Comparison of ENCODE assay signal across 13 mouse cellular contexts in genomic region chr4:82393021-82393420, GRCm38 (mm10).
DNase-seq lines count a peak whose midpoint lies in the region; ATAC-seq lines count a peak whose summit lies in the region.
"Had no signal": no experiment of that assay in that cellular context is flagged by ENCODE, and none has a peak within 500 bp of the region (broad histone marks: within the 10 kb centered on the region; RNA-seq: fewer than 3 reads in every experiment).

No protein-coding gene starts in this region.

- H3K4me2 ChIP-seq in heart, embryonic 11.5 days: no peak overlapping the region
- no peak overlapping the region for H3K4me2 ChIP-seq in midbrain, embryonic 12.5 days (replicated peaks)
- H3K4me2 ChIP-seq in midbrain, embryonic 16.5 days (ENCODE audit: low read length): no peak overlapping the region
- H3K4me2 ChIP-seq in stomach, embryonic 15.5 days: no peak overlapping the region
- H3K4me2 ChIP-seq: hindbrain, embryonic 15.5 days; limb, embryonic 13.5 days; midbrain, embryonic 15.5 days had no signal

- 60% methylated on average over 4 of the region's 4 CpGs for WGBS in heart, embryonic 11.5 days (ENCODE audit: insufficient replicate concordance)
- 79% methylated on average over 4 of the region's 4 CpGs for WGBS in midbrain, embryonic 12.5 days
- 82% methylated on average over 4 of the region's 4 CpGs for WGBS in midbrain, embryonic 16.5 days
- 64% methylated on average over 4 of the region's 4 CpGs for WGBS in stomach, embryonic 15.5 days

- H3K36me3 ChIP-seq in heart, embryonic 11.5 days (ENCODE audit: control insufficient read depth, insufficient read depth, low read length): no peaks in the 10 kb centered on the region
- H3K36me3 ChIP-seq in midbrain, embryonic 12.5 days: no peaks in the 10 kb centered on the region
- H3K36me3 ChIP-seq in midbrain, embryonic 16.5 days (ENCODE audit: control insufficient read depth, insufficient read depth, low read length): no peaks in the 10 kb centered on the region
- no peaks in the 10 kb centered on the region for H3K36me3 ChIP-seq in stomach, embryonic 15.5 days
- H3K36me3 ChIP-seq: G1E; hindbrain, embryonic 15.5 days; midbrain, embryonic 15.5 days had no signal

- H3K9me3 ChIP-seq in heart, embryonic 11.5 days (replicated peaks; ENCODE audit: control insufficient read depth, low read length): no peaks in the 10 kb centered on the region
- no peaks in the 10 kb centered on the region for H3K9me3 ChIP-seq in midbrain, embryonic 12.5 days
- H3K9me3 ChIP-seq in midbrain, embryonic 16.5 days (replicated peaks; ENCODE audit: control insufficient read depth, low read length, poor library complexity, severe bottlenecking): no peaks in the 10 kb centered on the region
- no peaks in the 10 kb centered on the region for H3K9me3 ChIP-seq in stomach, embryonic 15.5 days
- H3K9me3 ChIP-seq: hindbrain, embryonic 15.5 days; limb, embryonic 13.5 days; midbrain, embryonic 15.5 days had no signal

- no peak overlapping the region for H3K27ac ChIP-seq in heart, embryonic 11.5 days (ENCODE audit: low read depth, low read length)
- 0 out of 2 replicates have a peak overlapping the region, but pooled peaks have one; percentile 10 for H3K27ac ChIP-seq in midbrain, embryonic 12.5 days (replicated peaks)
- H3K27ac ChIP-seq in midbrain, embryonic 16.5 days (ENCODE audit: low read length): no peak overlapping the region
- H3K27ac ChIP-seq in stomach, embryonic 15.5 days: peak overlapping the region; percentile 54; the same call in 1 of the 2 replicates
- H3K27ac ChIP-seq: hindbrain, embryonic 15.5 days; limb, embryonic 13.5 days; midbrain, embryonic 15.5 days had no signal

- ATAC-seq in heart, embryonic 11.5 days (replicated peaks; ENCODE audit: insufficient number of reproducible peaks, low FRiP score, low TSS enrichment): no peak
- no peak for ATAC-seq in midbrain, embryonic 12.5 days (ENCODE audit: low FRiP score, low read depth)
- ATAC-seq in midbrain, embryonic 16.5 days: no peak
- peak; percentile 73 for ATAC-seq in stomach, embryonic 15.5 days (ENCODE audit: insufficient read depth, low FRiP score, low read depth)
- no peak for ATAC-seq in megakaryocyte progenitor cell, adult 5-6 weeks (replicated peaks; ENCODE audit: poor library complexity)
- ATAC-seq: midbrain, embryonic 15.5 days had no signal

- no peak overlapping the region for H3K4me3 ChIP-seq in heart, embryonic 11.5 days (ENCODE audit: low read depth, low read length)
- H3K4me3 ChIP-seq in midbrain, embryonic 12.5 days: no peak overlapping the region
- no peak overlapping the region for H3K4me3 ChIP-seq in midbrain, embryonic 16.5 days (ENCODE audit: low read depth, low read length)
- no peak overlapping the region for H3K4me3 ChIP-seq in stomach, embryonic 15.5 days (replicated peaks)
- H3K4me3 ChIP-seq: hindbrain, embryonic 15.5 days; limb, embryonic 13.5 days; midbrain, embryonic 15.5 days had no signal

- H3K9ac ChIP-seq in heart, embryonic 11.5 days (ENCODE audit: low read depth, low read length): no peak overlapping the region
- no peak overlapping the region for H3K9ac ChIP-seq in midbrain, embryonic 12.5 days (replicated peaks)
- H3K9ac ChIP-seq in midbrain, embryonic 16.5 days (ENCODE audit: low read depth, low read length): no peak overlapping the region
- no peak overlapping the region for H3K9ac ChIP-seq in stomach, embryonic 15.5 days
- H3K9ac ChIP-seq: hindbrain, embryonic 15.5 days; limb, embryonic 13.5 days; midbrain, embryonic 15.5 days had no signal

- peak; percentile 84 for DNase-seq in heart, adult 11 months
- DNase-seq in kidney, postnatal 10 days: peak; percentile 52
- DNase-seq in Muller cell, postnatal 12 days (ENCODE audit: inconsistent ontology term): no peak
- DNase-seq: cerebellum, postnatal 36 days had no signal

- H3K27me3 ChIP-seq in heart, embryonic 11.5 days (ENCODE audit: control insufficient read depth, insufficient read depth, low read length): no peaks in the 10 kb centered on the region
- no peaks in the 10 kb centered on the region for H3K27me3 ChIP-seq in midbrain, embryonic 12.5 days
- no peaks in the 10 kb centered on the region for H3K27me3 ChIP-seq in midbrain, embryonic 16.5 days (ENCODE audit: control insufficient read depth, insufficient read depth, low read depth, low read length)
- no peaks in the 10 kb centered on the region for H3K27me3 ChIP-seq in stomach, embryonic 15.5 days (replicated peaks)
- H3K27me3 ChIP-seq: hindbrain, embryonic 15.5 days; limb, embryonic 13.5 days; midbrain, embryonic 15.5 days had no signal

- H3K4me1 ChIP-seq in heart, embryonic 11.5 days (ENCODE audit: control insufficient read depth, insufficient read depth, low read length): peaks cover 30% of the 10 kb centered on the region
- peaks cover 8% of the 10 kb centered on the region; the same call in 1 of the 2 replicates for H3K4me1 ChIP-seq in midbrain, embryonic 12.5 days
- peaks cover 7% of the 10 kb centered on the region for H3K4me1 ChIP-seq in midbrain, embryonic 16.5 days (ENCODE audit: control insufficient read depth, insufficient read depth, low read length)
- H3K4me1 ChIP-seq in stomach, embryonic 15.5 days: peaks cover 23% of the 10 kb centered on the region

Comparison
In these comparisons a context has a peak if more than half of its experiments do, and no peak if none do; other contexts are left out.
1. H3K27ac ChIP-seq: peak in midbrain, embryonic 12.5 days (single experiment) and stomach, embryonic 15.5 days (single experiment); none in heart, embryonic 11.5 days (single experiment) and midbrain, embryonic 16.5 days (single experiment).